Mouse (Mus musculus): ENCODE data around the gene Uspl1. TPM values are rescaled to one million over a fixed set of nuclear protein-coding genes. Genes with fewer than 3 reads are reported as not detected.

The Uspl1 gene
- polyA plus RNA-seq, 1 experiment from 2014 or later, result 78.9 TPM

DNA sequence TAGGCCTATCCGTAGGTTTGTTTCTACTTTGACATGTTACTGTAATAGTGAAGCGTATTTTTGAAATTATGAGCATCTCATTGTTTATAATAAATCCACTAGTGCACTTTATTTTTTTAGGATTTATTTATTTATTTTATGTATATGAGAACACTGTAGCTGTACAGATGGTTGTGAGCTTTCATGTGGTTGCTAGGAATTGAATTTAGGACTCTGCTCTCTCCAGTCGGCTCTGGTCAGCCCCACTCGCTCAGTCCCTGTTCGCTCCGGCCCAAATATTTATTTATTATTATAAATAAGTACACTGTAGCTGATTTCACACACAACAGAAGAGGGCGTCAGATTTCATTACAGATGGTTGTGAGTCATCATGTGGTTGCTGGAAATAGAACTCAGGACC lies 24.6 kb downstream of the Uspl1 start:
- DNase-seq (ENCODE audit: low spot score), result no peak

DNA sequence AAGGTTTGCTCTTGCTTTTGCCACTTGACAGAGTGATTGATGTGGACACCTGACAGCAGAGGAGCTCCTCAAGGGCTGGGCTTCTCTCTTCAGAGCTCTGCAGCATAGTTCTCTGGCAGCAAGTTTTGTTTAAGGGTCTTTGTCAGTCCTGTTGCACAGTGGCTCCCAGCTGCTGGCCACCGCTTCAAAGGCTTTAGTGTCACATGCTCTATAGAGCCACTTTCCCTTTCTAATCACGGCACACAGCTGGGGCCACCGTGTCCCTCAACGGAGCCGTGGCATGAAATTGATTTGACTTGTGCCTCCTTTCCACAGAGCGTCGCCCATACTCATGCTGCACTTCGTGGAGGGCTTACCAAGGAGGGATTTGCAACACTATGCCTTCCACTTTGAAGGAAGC lies 25.2 kb downstream of the Uspl1 start:
- DNase-seq (ENCODE audit: low spot score), result no peak

GRCm38 (mm10) chr5:149211041-149211440 lies 26.9 kb downstream of the Uspl1 start:
- no peak for DNase-seq (ENCODE audit: low spot score)

- DNase-seq (ENCODE audit: low spot score), result no peak
These were observed 28.7 kb downstream of the Uspl1 start for GRCm38 (mm10) chr5:149212806-149213205.

- no peak for DNase-seq (ENCODE audit: low spot score)
These were observed 31.4 kb downstream of the Uspl1 start for GRCm38 (mm10) chr5:149215540-149215939.

GRCm38 (mm10) chr5:149217524-149218357 lies 33.6 kb downstream of the Uspl1 start:
- DNase-seq (ENCODE audit: low spot score), result no peak

GRCm38 (mm10) chr5:149219493-149219892 lies 35.3 kb downstream of the Uspl1 start:
- DNase-seq (ENCODE audit: low spot score), result no peak

GRCm38 (mm10) chr5:149221355-149221754 lies 37.2 kb downstream of the Uspl1 start:
- DNase-seq (ENCODE audit: low spot score), result no peak

- DNase-seq (ENCODE audit: low spot score), result no peak
These were observed 40.5 kb downstream of the Uspl1 start for GRCm38 (mm10) chr5:149224666-149225065.

- DNase-seq (ENCODE audit: low spot score), result peak; percentile 94
These were observed 44.8 kb downstream of the Uspl1 start for GRCm38 (mm10) chr5:149228700-149229618.

DNA sequence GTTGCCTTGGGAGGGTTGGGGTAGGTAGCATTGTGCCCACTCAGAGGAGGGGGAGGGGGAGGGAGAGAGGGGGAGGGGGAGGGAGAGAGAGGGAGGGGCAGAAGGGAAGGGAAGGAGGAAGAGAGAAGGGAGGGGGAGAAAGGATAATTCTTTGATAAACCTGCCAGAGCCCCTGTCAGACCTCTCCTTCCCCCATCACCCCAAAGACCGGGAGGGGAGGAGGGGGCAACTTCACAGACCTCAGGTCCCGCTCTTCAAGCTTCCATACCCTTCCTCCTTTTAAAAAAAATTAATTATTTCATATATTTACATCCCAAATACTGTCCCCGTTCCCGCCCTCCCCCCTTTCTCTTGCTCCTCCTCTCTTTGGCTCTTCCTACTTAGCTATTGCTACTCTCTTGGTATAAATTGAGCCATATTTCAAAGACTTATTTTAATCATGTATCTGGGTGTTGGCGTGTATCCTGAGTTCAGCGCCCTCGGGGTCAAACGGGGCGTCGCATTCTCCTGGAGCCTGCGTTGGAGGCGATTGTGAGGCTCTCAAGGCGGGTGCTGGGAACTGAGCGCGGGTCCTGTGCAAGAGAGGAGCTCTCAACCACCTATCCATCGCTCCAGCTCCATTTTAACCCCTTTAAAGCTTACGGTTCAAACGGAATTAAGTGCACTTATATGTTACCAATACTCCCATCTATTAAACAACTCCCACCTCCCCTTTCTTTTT lies 45.6 kb downstream of the Uspl1 start:
- no peak for DNase-seq (ENCODE audit: low spot score)

GRCm38 (mm10) chr5:149235002-149235401 lies 50.9 kb downstream of the Uspl1 start:
- peak; percentile 59 for DNase-seq (ENCODE audit: low spot score)

GRCm38 (mm10) chr5:149237221-149237950 lies 53.2 kb downstream of the Uspl1 start:
- DNase-seq (ENCODE audit: low spot score), result no peak

- no peak for DNase-seq (ENCODE audit: low spot score)
These were observed 58.3 kb downstream of the Uspl1 start for GRCm38 (mm10) chr5:149242467-149242866.

GRCm38 (mm10) chr5:149243053-149243452 lies 58.9 kb downstream of the Uspl1 start:
- DNase-seq (ENCODE audit: low spot score), result no peak

DNA sequence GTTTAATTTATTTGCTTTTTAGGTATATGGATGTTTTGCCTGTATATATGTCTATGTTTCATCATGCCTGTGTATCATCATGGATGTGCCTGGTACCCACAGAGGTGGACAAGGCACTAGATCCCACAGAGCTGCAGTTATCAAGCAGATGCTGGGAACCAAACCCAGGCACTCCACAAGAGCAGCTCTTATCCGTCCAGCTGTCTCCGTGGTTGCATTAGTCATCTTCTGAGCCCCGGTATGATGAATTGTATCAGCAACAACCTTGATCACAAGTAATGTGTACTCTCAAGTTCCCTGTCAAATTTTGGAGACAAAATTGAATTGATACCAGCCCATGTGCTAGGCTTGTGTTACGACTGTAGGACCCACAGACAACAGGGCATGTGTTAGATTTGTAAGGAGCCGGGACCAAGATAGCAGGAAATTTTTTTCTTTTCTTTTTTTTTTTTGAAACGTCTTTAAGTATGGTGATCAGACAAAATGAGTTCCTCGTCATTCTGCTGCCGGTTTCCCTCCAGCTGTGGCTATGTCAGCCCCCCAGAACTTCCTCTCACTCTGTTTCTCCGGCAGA lies 61.3 kb downstream of the Uspl1 start:
- DNase-seq (ENCODE audit: low spot score), result no peak

DNA sequence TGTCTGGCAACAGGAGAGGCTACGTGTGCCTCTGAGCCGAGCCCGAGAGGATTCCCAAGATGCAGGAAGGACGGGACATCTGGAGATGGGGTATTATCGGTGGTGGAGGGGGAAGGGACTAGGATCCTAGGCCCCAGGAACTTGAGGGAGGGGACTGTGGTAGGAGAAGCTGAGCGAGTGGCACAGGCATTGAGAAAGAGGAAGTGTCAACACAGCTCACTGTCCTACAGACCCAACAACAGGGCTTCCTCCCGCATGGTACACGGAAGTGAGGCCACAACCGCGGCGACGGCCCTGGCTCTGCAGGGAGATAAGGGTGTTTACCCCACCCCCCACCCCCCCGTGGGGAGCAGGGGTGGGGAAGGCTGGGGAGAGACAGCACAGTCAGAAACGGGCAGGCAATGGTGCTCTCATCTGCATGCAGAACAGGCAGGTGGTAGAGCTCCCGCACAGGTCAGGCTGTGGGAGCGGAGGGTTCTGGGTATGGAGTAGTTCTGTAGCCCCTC lies 61.9 kb downstream of the Uspl1 start:
- peak; percentile 95 for DNase-seq (ENCODE audit: low spot score)

- peak; percentile 34 for DNase-seq (ENCODE audit: low spot score)
These were observed 63.1 kb downstream of the Uspl1 start for GRCm38 (mm10) chr5:149247047-149247904.

- DNase-seq (ENCODE audit: low spot score), result peak; percentile 43
These were observed 68.2 kb downstream of the Uspl1 start for GRCm38 (mm10) chr5:149252303-149252702.
